Mouse (Mus musculus) heart, adult 2 months (tissue): ENCODE measurements around the gene Ralgps2. TPM values are rescaled to one million over a fixed set of nuclear protein-coding genes. Genes with fewer than 3 reads are reported as not detected.

Source experiments
- DNase-seq, 2 experiments: peaks; one replicate each; pipeline ENCODE4 v3.0.0; 2021
- H3K27ac ChIP-seq: fragments of 200-600 bp; 2 replicates; pipeline ENCODE4 v1.8.1; 2022
- H3K27me3 ChIP-seq: fragments of 200-500 bp; 2 replicates; pipeline ENCODE4 v1.6.1; 2012; ENCODE audit warnings: mild to moderate bottlenecking, low read length, inconsistent platforms, mixed read lengths; ENCODE audit not compliant: control insufficient read depth, insufficient read depth
- H3K36me3 ChIP-seq: fragments of 200-500 bp; 2 replicates; pipeline ENCODE4 v1.6.1; 2012; ENCODE audit warnings: low read length, inconsistent platforms; ENCODE audit not compliant: control insufficient read depth, insufficient read depth
- H3K4me1 ChIP-seq: fragments of 200-500 bp; 2 replicates; pipeline ENCODE4 v1.6.1; 2011; ENCODE audit warnings: low read length; ENCODE audit not compliant: control insufficient read depth, insufficient read depth
- H3K4me3 ChIP-seq: fragments of 200-600 bp; 2 replicates; pipeline ENCODE4 v1.8.1; 2022
- H3K79me2 ChIP-seq: fragments of 200-500 bp; replicated peaks from 2 replicates; pipeline ENCODE4 v1.6.1; 2012; ENCODE audit warnings: mild to moderate bottlenecking, inconsistent platforms, low read length, moderate library complexity, mixed read lengths; ENCODE audit not compliant: control insufficient read depth, insufficient read depth
- H3K9ac ChIP-seq: fragments of 200-500 bp; 2 replicates; pipeline ENCODE4 v1.6.1; 2012; ENCODE audit warnings: low read depth, mild to moderate bottlenecking, control low read depth, inconsistent platforms, low read length, mixed read lengths
- CTCF ChIP-seq: fragments of 200-600 bp; IDR thresholded peaks from 2 replicates; pipeline ENCODE4 v1.8.1; 2022; ENCODE audit warnings: antibody characterized with exemption, mild to moderate bottlenecking, moderate library complexity
- EP300 ChIP-seq: fragments of 200-500 bp; IDR thresholded peaks from 2 replicates; pipeline ENCODE4 v1.6.1; 2011; ENCODE audit warnings: low read depth, low read length, control low read depth; ENCODE audit not compliant: insufficient read depth
- POLR2A ChIP-seq: fragments of 200-500 bp; IDR thresholded peaks from 2 replicates; pipeline ENCODE4 v1.6.1; 2011; ENCODE audit warnings: mild to moderate bottlenecking, low read depth, low read length, control low read depth; ENCODE audit not compliant: insufficient read depth
- WGBS: fragments of 180-500 bp; shearing (Covaris S2); methylation state at CpG from one replicate; pipeline ENCODE4 v1.1.7; 2018; 5-methylcytosine and 5-hydroxymethylcytosine counted together
- intact Hi-C: fragments of 180-260 bp; cut with DNase I; formaldehyde crosslinking; loops from one replicate; pipeline ENCODE4 v1.15.1; 2025
- polyA plus RNA-seq: library from polyadenylated mRNA; depleted of rRNA; stranded (reverse); fragments of >200 nt; gene quantifications from 2 replicates; pipeline ENCODE4 v1.2.3, GENCODE M21; 2012
- total RNA-seq, 2 experiments: library from RNA; stranded (reverse); gene quantifications; 2 replicates each; pipeline ENCODE4 v1.2.3; 2021

The Ralgps2 gene
- total and polyA plus RNA-seq, 3 experiments, result 3.5 to 8.1 (median 8.1) TPM

- intact Hi-C loops, result no loop called here
- Histone ChIP-seq H3K4me3 (no peak overlapping the region), H3K79me2 (no peaks in the 10 kb centered on the region), H3K27ac (no peak overlapping the region), H3K27me3 (no peaks in the 10 kb centered on the region), H3K9ac (no peak overlapping the region), H3K36me3 (no peaks in the 10 kb centered on the region), H3K4me1 (no peaks in the 10 kb centered on the region; the same call in 1 of the 2 replicates)
- TF ChIP-seq EP300 (no peak), CTCF (no peak), POLR2A (no peak)
- peak in 1 of 2 experiments; percentile 17 for DNase-seq
- 67% methylated on average over 10 of the region's 10 CpGs for WGBS
Measured at GRCm38 (mm10) chr1:156931106-156931870, 8.1 kb downstream of the Ralgps2 start.

- Histone ChIP-seq H3K4me3 (no peak overlapping the region), H3K27ac (no peak overlapping the region), H3K36me3 (no peaks in the 10 kb centered on the region), H3K27me3 (no peaks in the 10 kb centered on the region), H3K4me1 (no peaks in the 10 kb centered on the region; the same call in 1 of the 2 replicates), H3K79me2 (no peaks in the 10 kb centered on the region), H3K9ac (no peak overlapping the region)
- intact Hi-C loops, result no loop called here
- 50% methylated on average over 5 of the region's 5 CpGs for WGBS
- TF ChIP-seq EP300 (no peak), POLR2A (no peak), CTCF (no peak)
- no peak for DNase-seq
Measured at GRCm38 (mm10) chr1:156930263-156930662, 9.2 kb downstream of the Ralgps2 start.

- H3K9ac ChIP-seq, result no peak overlapping the region
- H3K79me2 ChIP-seq, result no peaks in the 10 kb centered on the region
- H3K4me1 ChIP-seq, result no peaks in the 10 kb centered on the region; the same call in 1 of the 2 replicates
- H3K36me3 ChIP-seq, result no peaks in the 10 kb centered on the region
- 93% methylated on average over 4 of the region's 4 CpGs for whole genome bisulfite sequencing
- intact Hi-C loops, result no loop called here
- H3K27me3 ChIP-seq, result no peaks in the 10 kb centered on the region
- no peak overlapping the region for H3K27ac ChIP-seq
- no peak overlapping the region for H3K4me3 ChIP-seq
- TF ChIP-seq POLR2A (no peak), CTCF (no peak), EP300 (no peak)
- no peak for DNase-seq
Measured at GRCm38 (mm10) chr1:156928255-156928654, 11.2 kb downstream of the Ralgps2 start.

DNA sequence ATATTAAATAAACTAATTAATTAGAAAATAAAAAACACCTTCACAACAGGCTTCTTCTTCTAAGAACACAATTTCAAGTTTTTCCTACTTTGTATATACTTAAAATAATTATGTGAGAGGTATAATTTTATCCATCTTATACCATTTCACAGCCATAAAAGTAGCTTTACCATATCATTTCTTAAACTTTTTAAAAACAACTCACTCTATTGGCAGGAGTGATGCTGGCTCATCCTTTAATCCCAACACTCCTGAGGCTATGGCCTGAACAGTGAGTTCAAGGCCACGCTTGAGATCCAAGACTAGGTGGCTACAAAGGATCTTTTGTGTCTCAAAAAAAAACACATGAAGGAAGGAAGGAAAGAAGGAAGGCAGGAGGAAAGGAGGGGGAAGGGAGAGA, 15.9 kb downstream of the Ralgps2 start:
- no peaks in the 10 kb centered on the region for H3K4me1 ChIP-seq
- intact Hi-C loops, result no loop called here
- H3K9ac ChIP-seq, result no peak overlapping the region
- no peaks in the 10 kb centered on the region for H3K36me3 ChIP-seq
- 94% methylated on average over 1 of the region's 1 CpGs for WGBS
- no peak overlapping the region for H3K27ac ChIP-seq
- no peak for DNase-seq
- TF ChIP-seq CTCF, result no peak
- no peak for TF ChIP-seq POLR2A
- no peak for TF ChIP-seq EP300
- H3K27me3 ChIP-seq, result no peaks in the 10 kb centered on the region
- H3K79me2 ChIP-seq, result no peaks in the 10 kb centered on the region
- no peak overlapping the region for H3K4me3 ChIP-seq

- no peaks in the 10 kb centered on the region for H3K36me3 ChIP-seq
- TF ChIP-seq CTCF (no peak), POLR2A (no peak), EP300 (no peak)
- no peaks in the 10 kb centered on the region for H3K27me3 ChIP-seq
- H3K79me2 ChIP-seq, result no peaks in the 10 kb centered on the region
- H3K4me1 ChIP-seq, result no peaks in the 10 kb centered on the region
- no peak overlapping the region for H3K4me3 ChIP-seq
- no peak overlapping the region for H3K27ac ChIP-seq
- 86% methylated on average over 6 of the region's 6 CpGs for WGBS
- intact Hi-C loops, result no loop called here
- no peak for DNase-seq
- H3K9ac ChIP-seq, result no peak overlapping the region
Measured at GRCm38 (mm10) chr1:156922921-156923320, 16.5 kb downstream of the Ralgps2 start.

DNA sequence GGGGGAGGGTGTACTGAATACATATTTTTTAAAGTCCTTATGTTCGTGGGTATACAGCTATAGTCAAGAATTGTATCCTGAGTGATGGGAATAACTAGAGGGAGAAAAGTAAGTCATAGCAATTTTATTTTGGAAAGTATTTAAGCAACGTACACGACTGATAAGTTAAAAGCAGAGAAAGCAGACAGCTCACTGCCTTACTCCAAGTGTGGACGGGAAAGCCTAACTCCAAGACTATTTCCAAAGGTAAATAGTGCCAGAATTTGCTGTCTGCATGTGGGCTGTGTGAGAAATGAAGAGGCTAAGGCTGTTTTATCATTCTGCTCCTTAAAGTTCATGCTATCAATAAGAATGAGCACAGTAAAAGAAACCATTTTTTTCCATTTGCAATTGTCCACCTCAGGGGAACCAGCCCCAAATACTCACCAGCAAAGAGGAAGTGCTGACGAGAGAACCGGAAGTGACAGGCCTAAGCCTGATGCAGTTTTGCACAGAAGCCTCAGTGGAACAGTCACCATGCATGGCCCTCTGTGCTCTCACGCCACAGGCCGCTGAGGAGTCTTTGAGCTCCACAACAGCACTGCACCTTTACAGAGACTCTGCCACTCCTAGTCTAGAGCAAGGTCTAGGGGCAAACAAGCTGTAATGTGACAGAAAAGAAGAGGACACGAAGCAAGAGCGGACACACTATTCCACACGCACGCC, 18.0 kb downstream of the Ralgps2 start:
- Histone ChIP-seq H3K4me1 (no peaks in the 10 kb centered on the region), H3K27ac (no peak overlapping the region), H3K9ac (no peak overlapping the region), H3K79me2 (no peaks in the 10 kb centered on the region), H3K36me3 (no peaks in the 10 kb centered on the region), H3K4me3 (no peak overlapping the region), H3K27me3 (no peaks in the 10 kb centered on the region)
- intact Hi-C loops, result no loop called here
- no peak for TF ChIP-seq CTCF
- TF ChIP-seq EP300, result no peak
- TF ChIP-seq POLR2A, result no peak
- peak in 1 of 2 experiments; percentile 48 for DNase-seq
- 58% methylated on average over 12 of the region's 12 CpGs for WGBS
